Mouse (Mus musculus) kidney, adult 11 months (tissue): ENCODE measurements around the gene Ticam1.
"Not testable (repeated sequence)": the region's sequence is repeated elsewhere in the genome, so short reads cannot be mapped to it uniquely, and the experiment has no call there.

Source experiments
- DNase-seq: peaks from one replicate; pipeline ENCODE4 v3.0.0; 2022

The Ticam1 gene

DNA sequence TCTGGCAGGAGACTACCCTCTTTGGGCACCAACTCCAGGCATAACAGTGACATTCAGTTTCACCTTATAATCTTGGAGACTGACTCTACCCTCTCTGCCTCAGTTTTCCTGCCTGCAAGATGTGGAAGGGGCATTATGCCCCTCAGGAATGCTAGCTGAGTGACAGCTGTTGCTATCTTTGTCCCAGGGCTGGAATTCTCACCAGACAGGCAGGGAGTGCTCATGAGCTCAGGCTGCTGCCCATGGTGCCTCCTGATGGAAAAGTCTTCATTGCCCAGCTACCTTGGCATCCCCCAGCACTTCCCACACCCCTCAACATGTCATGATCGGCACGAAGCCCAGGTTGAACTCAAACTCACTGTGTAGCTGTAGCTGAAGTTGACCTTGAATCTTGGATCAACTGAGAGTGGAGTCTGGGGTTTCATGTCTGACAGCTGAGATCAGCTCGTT is 13.9 kb downstream of the Ticam1 start:
- no peak for DNase-seq

DNA sequence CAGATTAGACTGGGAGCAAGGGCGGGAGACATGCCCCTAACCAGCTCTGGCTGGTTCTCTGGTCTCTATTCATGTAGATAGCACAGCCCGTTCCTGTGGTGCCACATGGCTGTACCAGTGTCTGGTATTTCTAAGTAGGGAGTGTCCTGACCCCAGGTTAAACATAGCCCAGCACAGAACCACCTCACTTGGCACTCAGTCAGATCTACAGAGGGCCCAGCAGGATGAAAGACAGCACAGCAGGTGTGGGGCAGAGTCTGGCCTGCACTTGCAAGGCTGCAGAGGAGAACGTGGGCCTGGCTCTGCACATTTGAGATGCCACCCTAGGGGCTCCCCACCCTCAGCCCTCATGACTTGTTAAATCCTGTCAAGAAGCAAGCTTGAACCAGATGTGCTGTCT is 15.4 kb downstream of the Ticam1 start:
- peak; percentile 58 for DNase-seq

GRCm38 (mm10) chr17:56259301-56260037 is 17.1 kb downstream of the Ticam1 start:
- DNase-seq = no peak

DNA sequence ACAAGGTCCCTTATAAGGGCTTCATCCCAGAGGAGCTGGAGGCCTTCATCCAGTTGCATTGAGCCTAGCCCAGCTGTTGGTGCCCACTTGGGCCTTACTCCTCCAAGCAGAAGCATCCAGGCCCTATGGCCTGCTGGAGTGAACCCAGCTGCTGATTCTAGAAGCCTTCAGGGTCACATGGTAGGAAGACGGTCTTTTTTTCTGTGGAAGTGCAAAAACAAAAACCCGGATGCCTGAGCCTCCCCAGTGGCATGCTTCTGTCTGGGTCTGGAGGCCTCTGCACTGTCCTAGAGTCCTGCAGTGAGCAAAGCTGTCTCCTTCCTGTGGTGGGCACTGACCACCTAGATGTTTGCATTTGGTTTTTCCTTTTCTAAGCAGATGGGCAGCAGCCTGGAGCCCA is 17.8 kb downstream of the Ticam1 start:
- DNase-seq = not testable (repeated sequence)

DNA sequence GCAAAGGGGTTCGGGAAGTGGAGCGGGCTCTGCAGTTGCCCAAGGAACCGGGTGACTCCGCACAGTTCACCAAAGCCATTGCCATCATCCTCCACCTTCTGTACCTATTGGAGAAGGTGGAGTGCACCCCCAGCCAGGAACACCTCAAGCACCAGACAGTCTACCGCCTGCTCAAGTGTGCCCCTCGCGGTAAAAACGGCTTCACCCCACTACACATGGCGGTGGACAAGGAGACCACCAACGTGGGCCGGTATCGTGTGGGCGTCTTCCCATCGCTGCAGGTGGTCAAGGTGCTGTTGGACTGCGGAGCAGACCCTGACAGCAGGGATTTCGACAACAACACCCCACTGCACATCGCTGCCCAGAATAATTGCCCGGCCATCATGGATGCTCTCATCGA is 18.3 kb downstream of the Ticam1 start:
- not testable (repeated sequence) for DNase-seq

- peak; percentile 80 for DNase-seq
Observed at GRCm38 (mm10) chr17:56257181-56257894, 19.2 kb downstream of the Ticam1 start.

- DNase-seq = peak; percentile 98
Observed at GRCm38 (mm10) chr17:56256239-56256881, 20.2 kb downstream of the Ticam1 start, which contains the start of gene Fem1a. Gene Fem1a (plus strand): TSS chr17:56256810.

DNA sequence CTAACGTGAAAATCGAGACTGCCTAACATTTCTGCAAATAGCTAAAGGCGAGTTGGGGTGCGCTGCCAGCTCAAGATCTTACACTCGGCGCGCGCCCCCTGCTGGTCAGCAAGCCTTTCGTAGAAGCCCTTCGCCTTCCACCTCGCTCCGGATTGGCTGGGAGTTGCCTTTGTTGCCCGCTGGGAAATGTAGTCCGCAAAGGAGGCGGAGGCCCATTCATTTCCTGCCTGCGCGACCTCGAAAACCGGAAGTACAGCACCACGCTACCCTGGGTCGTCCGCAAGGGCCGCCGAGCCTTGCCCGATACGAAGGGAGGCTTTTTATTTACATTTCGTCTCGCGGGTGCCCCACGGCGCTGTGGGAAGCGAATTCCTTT is 20.7 kb downstream of the Ticam1 start:
- peak; percentile 98 for DNase-seq

DNA sequence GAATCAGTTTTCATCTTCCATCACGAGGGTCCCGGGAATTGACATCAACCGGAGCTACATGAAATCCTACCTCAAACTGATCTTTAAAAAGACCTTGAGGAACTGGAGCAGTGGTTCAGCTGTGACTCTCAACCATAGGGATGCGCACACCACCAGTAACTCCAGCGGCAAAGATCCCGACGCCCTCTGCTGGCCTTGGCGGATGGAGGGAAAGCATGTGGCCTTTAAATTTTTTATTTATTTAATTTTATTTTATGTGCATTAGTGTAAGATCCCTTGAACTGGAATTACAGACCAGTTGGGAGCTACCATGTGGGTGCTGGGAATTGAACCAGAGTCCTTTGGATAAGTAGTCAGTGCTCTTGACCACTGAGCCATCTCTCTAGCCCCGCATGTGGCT is 21.2 kb downstream of the Ticam1 start:
- peak; percentile 55 for DNase-seq

- no peak for DNase-seq
Observed at GRCm38 (mm10) chr17:56254695-56255094, 21.9 kb downstream of the Ticam1 start.

DNA sequence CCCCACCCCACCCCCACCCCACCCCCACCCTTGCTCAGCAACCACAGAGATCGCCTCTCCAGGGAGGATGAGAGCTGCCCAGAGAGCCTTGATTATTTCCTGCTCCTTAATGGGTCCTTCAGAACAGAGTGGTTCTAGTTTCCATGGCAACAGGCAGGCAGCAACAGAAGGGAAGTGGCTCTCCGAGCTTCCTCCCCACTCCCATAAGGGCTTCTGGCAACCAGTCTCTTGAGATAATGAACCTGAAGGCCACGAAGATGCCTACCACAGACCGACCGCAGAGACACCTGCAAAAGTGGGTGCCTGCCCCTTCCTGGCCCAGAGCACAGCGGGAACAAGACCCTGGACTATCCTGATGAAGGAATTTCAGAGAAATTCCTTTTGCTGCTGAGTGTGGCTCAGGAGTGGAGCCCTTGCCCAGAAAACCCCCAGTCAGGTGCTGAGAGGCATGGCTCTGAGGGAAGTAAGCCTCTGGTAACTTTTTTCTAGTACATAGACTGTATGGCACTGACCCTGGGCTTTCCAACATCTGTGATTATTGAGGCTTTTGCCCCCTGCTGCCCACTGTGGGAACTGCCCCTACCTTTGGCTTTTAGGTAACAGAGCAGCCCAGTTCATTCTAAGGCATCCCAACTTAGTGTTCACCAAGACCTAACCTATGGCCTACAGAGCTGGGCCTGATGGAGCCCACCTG is 25.3 kb downstream of the Ticam1 start:
- DNase-seq = peak; percentile 67

- no peak for DNase-seq
Observed at GRCm38 (mm10) chr17:56245608-56246007, 31.0 kb downstream of the Ticam1 start.

DNA sequence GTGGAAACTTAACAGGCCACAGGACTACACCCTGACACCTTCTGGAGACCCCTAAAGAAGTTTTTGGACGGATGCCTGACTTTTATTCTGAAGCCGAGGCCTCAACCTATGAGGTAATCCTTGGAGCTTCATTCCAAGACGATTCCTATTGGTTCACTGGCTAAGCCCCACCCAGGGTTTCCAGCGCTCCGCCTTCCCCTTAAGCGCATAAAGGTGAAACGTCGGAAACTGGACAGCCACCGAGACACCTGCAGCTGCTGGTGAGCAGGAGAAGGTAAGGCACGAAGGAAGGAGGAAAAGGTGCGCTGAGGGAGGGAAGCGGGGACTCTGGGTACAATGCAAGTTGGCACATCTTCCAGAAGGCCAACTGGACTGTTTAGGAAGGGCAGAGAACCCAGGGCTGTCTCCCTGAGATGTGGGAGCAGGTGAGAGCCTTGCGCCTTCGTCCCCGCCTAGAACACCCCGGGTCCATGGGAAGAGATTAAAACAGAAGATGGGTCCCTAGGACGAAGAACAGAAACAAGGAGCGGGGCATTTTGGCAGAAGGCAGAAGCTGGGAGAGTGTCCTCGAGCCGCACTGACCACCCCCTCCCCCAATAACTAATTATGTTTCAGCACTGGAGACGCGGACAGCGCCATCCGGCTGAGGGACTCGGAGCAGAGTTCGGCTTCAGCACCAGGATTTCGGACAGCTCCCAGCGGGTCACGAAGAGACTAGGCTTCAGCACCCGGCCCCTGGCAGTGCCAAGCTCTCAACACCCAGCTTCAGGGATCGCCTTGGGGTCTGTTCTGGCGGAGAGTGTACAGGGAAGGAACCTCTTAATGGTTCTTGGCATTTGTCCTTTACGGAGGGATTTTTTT is 34.8 kb downstream of the Ticam1 start:
- DNase-seq = no peak

GRCm38 (mm10) chr17:56233818-56234469 is 42.6 kb downstream of the Ticam1 start:
- peak; percentile 68 for DNase-seq

- no peak for DNase-seq
Observed at GRCm38 (mm10) chr17:56233389-56233788, 43.2 kb downstream of the Ticam1 start.

DNA sequence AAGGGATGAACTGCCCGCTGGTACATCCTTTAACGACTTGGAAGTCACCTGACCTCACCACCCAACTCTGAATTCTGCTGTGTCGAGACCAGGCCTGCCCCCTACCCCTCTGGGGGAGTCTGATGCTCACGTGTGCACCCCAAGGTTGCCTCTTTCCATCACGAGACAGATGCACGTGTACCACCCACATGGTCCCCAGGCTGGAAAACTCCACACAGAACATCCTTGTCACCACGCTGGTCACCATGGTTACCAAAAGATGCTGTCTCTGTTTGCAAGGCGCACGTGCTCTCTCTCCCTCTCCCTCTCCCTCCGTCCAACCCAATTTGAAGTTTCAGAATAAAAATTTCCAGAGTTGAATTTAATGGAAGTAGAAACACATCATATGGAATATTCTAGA is 46.6 kb downstream of the Ticam1 start:
- no peak for DNase-seq

DNA sequence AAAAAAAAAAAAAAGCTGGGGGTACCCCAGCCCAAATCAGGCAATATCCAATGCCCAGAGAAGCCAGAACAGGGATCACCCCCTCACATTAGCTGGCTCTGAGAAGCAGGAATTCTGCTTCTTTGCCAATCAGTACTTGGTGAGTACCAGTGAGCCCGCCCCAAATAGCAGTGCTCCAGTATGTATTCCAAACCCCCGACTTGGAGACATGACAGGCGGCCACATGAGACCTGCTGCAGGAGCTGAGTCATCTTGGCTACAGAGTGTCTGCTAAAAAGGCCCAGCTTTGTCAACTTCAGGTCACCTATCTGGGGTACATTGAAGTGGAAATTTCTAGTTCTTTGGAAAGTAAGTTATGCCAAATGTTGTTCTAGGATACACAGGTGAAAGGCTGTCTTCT is 50.0 kb downstream of the Ticam1 start:
- DNase-seq = no peak

DNA sequence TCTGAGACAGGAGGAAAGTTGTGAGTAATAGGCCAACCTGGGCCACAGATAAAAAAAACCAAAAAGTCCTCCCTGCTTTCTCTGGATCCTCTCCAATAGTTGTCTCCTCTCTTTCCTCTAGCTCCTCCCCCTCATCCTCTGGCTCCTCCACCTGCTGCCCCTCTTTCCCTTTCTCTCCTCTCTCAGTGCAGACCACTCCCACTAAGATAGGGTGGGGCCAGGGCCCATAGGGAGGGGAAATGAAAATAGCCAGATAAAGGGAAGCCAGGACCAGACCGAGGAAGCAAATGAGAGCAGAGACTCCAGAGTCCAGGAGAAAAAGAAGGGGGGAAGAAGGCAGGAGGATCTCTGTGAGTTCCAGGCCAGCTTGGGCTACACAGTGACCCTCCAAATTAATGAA is 51.7 kb downstream of the Ticam1 start:
- DNase-seq = no peak

GRCm38 (mm10) chr17:56219805-56220204 is 56.8 kb downstream of the Ticam1 start:
- peak; percentile 62 for DNase-seq
